Mouse (Mus musculus): Measurements from ENCODE around the gene Depdc5.

DNA sequence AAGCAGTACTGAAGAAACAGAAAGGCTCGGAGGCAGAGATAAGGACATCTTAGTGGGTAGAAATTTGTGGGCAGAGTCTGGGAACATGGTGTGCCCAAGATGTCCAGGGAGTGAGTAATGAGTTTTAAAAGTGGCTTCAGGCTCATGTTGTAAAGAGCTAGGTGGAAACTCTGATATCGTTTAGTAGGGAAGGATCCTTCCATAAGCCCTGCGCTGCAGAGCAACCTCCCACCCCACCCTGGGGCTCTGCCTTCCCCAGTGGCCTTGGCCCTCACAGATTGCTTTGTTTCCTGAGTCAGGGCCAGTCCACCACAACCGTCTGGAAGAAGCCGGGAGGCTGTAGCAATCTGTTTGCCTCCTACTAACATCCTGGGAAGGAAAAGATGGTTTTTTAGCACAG, 152.1 kb downstream of the Depdc5 start:
- TF ChIP-seq POLR2A (IDR thresholded peaks at IDR 0.05; ENCODE audit: low read depth, low read length) (no peak), CTCF (IDR thresholded peaks at IDR 0.05; ENCODE audit: extremely low read depth, insufficient read length, insufficient replicate concordance, low read depth, low read length) (no peak)
